Mouse (Mus musculus) bone marrow, adult 2 months (tissue): ENCODE data around the gene Mbd4. TPM values are rescaled to one million over a fixed set of nuclear protein-coding genes. Genes with fewer than 3 reads are reported as not detected.

Experiments
- H3K27ac ChIP-seq: fragments of 200-500 bp; 2 replicates; pipeline ENCODE4 v1.5.1; 2012; ENCODE audit warnings: low read depth, mild to moderate bottlenecking, control low read depth, inconsistent platforms, low read length; ENCODE audit not compliant: control insufficient read depth, poor library complexity, insufficient read depth
- H3K4me1 ChIP-seq: fragments of 200-500 bp; 2 replicates; pipeline ENCODE4 v1.6.1; 2011; ENCODE audit warnings: low read length; ENCODE audit not compliant: control insufficient read depth, insufficient read depth
- H3K4me3 ChIP-seq: fragments of 200-500 bp; replicated peaks from 2 replicates; pipeline ENCODE3; 2011; ENCODE audit warnings: mild to moderate bottlenecking, low read depth, low read length, control low read depth; ENCODE audit not compliant: control insufficient read depth
- CTCF ChIP-seq: fragments of 200-500 bp; IDR thresholded peaks from 2 replicates; pipeline ENCODE4 v1.5.1; 2011; ENCODE audit warnings: low read length, control low read depth; ENCODE audit not compliant: control insufficient read depth, insufficient read depth
- POLR2A ChIP-seq: fragments of 200-500 bp; IDR thresholded peaks from 2 replicates; pipeline ENCODE4 v1.6.1; 2011; ENCODE audit warnings: low read depth, mild to moderate bottlenecking, control low read depth, low read length, borderline replicate concordance; ENCODE audit not compliant: control insufficient read depth
- WGBS: fragments of 180-500 bp; shearing (Covaris S2); methylation state at CpG from one replicate; pipeline ENCODE4 v1.1.7; 2018; 5-methylcytosine and 5-hydroxymethylcytosine counted together
- polyA plus RNA-seq: library from polyadenylated mRNA; stranded (reverse); fragments of >200 nt; gene quantifications from 2 replicates; pipeline ENCODE4 v1.2.4, GENCODE M21; 2011; ENCODE audit warnings: low replicate concordance; ENCODE audit not compliant: missing spikeins, insufficient read depth, insufficient read length

The Mbd4 gene
- polyA plus RNA-seq, 1 experiment = 11.3 TPM

DNA sequence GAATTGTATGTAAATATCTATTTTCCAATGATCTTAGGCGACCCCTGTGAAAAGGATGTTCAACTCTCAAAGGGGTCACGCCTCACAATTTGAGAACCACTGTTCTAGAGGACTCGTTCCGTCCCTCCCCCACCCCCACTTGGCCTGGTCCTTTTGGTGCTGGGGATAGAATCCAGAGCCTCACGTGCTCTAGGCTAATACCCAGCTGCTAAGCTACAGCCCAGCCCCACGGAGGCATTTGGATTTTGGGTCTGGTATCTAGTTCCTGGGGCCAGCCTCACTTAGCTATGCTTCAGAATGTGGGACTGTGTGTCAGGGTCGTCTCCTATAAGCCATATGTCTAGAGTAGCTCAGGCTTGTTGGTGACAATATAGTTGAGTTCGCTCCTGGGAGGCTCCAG, 41.6 kb downstream of the Mbd4 start:
- TF ChIP-seq CTCF = no peak
- TF ChIP-seq POLR2A = no peak
- no peak overlapping the region for H3K4me3 ChIP-seq
- H3K27ac ChIP-seq = no peak overlapping the region
- WGBS = 82% methylated on average over 8 of the region's 8 CpGs
- peaks cover 4% of the 10 kb centered on the region; the same call in 1 of the 2 replicates for H3K4me1 ChIP-seq

DNA sequence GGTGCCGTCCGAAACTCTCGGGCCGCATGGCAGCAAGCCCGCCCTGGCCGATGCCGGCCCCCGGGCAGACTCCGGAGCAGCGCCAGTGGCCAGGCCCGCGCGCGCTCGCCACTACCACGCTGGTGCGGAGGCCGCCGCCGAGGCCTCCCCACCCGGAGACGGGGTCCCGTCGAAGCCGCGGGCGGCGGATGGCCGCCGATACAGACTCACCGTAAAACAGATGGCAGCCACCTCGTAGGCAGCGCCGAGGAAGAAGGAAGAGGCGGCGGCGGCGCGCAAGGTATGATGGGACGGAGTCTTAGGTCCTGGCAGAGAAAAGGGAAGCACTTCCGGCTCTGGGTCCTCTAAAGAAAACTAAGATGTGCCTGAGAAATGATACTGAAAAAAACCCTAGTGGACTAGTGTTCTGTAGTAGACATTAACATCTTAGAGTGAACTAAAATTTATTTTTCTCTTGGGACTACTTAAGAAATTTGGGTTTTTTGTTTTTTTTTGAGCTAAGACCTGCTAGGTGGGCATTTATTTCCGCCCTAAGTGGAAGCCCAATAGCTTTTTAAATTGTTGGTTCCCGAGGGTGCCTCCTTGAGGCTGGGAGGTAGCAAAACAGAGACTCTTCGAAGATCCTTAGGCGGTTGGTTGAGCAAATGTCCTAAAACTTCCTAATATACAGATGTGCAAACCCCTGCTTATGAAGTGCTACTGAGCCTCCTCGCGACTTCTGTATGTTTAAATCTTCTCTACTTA, 44.5 kb downstream of the Mbd4 start, which contains the start of gene Rpl32:
Gene Rpl32, minus strand, starts transcription at position 260 of the 744 bp plus-strand sequence.
- Histone ChIP-seq H3K27ac (peak within 1 kb of the TSS; percentile 82), H3K4me1 (peaks cover 4% of the 10 kb centered on the region; the same call in 1 of the 2 replicates), H3K4me3 (peak within 1 kb of the TSS; percentile 88)
- TF ChIP-seq POLR2A (peak; percentile 78), CTCF (no peak; the same call in 1 of the 2 replicates)
- WGBS = under 1% methylated on average over 47 of the region's 47 CpGs

DNA sequence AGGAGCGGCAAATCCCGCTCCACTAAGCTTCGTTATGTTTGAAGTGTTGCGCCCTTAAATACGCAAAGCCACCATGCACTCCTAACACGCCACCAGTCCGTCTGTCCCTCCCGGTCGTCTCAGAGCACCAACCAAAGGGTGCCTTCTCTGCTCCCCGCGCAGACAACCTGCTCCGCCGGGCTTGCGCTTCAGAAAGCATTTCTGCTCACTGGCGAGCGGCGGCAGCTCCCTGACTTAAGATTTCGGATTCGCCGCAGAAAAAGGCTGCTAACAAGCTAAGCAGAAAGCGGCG, 45.0 kb downstream of the Mbd4 start:
- no peak for TF ChIP-seq CTCF
- TF ChIP-seq POLR2A = no peak
- WGBS = under 1% methylated on average over 22 of the region's 22 CpGs
- Histone ChIP-seq H3K4me1 (peaks cover 4% of the 10 kb centered on the region; the same call in 1 of the 2 replicates), H3K27ac (peak overlapping the region; percentile 82), H3K4me3 (peak overlapping the region; percentile 88)

DNA sequence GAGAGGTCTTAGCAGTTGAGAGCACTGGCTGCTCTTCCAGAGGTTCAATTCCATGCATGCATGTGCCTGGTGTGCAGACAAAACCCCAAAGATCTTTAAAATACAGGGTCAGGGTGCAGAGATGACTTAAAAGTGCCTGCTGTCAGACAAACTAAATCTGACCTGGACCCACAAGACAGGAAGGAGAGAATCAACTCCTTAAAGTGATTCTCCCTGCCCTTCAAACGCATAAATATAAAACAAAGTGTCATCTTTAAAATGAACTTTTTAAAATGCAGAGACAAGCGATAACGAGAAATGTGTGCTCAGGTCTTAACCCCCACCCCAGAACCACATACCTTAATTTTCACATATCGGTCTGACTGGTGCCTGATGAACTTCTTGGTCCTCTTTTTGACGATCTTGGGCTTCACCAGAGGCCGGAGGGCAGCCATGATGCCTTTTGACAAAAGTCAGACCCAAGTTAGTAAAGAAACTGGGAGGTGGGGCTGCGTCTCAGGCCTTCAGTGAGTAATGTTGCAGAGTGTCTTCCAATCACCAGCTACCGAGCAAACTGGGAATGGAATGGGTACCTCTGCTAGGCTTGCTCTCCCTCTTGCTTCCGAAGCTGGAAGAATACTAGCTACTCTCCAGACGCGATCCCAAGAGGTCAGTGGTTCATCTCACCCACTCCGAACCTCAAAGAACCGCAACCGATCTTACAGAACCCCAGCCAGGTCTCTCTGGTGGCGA, 45.5 kb downstream of the Mbd4 start:
- peak overlapping the region; percentile 88 for H3K4me3 ChIP-seq
- TF ChIP-seq CTCF (no peak), POLR2A (no peak)
- H3K27ac ChIP-seq = peak overlapping the region; percentile 82; the same call in 1 of the 2 replicates
- 2% methylated on average over 15 of the region's 15 CpGs for WGBS
- H3K4me1 ChIP-seq = peaks cover 4% of the 10 kb centered on the region; the same call in 1 of the 2 replicates

DNA sequence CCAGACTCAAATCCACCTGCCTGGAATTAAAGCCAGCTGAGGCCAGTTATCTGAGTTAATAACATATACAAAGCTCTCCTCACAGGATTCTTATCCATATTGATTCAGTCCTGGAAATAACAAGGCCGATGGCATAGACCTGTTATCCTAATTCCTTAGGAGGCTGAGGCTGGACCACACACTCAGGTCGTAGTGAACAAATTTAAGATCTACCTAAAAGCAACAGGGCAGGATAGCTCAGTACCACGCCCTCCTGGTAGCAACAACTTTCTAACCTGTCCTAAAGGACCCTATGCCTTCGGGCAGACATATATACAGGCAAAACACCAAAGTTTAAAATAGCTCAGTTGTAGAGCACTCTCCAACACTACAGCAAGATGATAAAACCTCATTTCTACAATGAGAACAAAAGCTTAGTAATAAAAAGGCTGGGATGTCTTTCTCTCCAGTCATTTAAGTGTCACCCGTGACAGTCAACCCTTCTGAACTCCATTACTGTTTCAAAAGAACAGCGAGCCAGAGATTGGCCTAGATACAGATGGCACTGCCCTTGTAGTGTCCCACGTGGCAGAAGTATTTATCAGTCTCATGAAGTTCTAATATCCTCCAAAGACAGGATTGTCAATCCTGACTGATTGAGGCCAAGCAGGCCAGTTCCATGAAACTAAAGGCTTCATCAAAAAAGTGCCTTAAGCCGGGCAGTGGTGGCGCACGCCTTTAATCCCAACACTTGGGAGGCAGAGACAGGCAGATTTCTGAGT, 48.6 kb downstream of the Mbd4 start:
- no peak overlapping the region for H3K27ac ChIP-seq
- no peak overlapping the region for H3K4me3 ChIP-seq
- 74% methylated on average over 10 of the region's 10 CpGs for WGBS
- TF ChIP-seq POLR2A (no peak), CTCF (no peak)
- H3K4me1 ChIP-seq = peaks cover 4% of the 10 kb centered on the region; the same call in 1 of the 2 replicates

DNA sequence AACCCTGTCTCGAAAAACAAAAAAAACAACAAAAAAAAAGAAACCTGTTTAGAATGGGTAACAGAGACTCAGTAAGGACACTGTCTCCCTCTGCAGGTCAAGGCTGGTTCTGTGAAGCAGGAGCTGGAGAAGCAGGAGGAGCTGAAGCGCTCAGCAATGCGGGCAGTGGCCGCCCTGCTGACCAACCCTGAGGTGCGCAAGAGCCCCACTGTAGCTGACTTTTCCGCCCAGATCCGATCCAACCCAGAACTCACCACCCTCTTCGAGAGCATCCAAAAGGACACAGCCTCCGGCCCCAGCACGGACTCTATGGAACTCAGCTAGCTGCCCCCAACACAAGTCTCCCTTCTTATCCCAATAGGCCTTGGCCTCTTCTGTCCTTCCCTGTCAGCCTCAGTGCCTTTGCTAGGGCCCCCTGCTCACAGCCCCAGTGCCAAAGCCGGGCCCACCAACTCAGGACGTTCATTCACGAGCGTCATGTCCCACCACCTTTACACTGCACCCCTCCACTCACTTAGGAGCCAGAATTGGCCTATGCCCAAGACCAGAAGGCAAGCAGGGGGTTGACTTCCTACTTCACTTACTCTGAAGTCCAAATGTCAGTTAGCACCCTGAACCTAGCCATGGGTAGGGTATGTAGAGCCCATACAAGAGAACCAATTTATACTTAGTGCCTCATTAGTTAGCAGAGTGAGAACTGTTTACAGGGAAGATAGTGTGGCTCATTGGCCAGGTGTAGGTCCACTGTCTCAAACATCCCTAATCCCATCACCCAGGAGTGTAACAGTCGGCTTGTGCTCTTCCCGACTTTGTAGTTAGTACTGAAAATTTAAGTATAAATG, 49.4 kb downstream of the Mbd4 start:
- peaks cover 4% of the 10 kb centered on the region; the same call in 1 of the 2 replicates for H3K4me1 ChIP-seq
- H3K27ac ChIP-seq = no peak overlapping the region
- TF ChIP-seq POLR2A = no peak
- peak; percentile 52 for TF ChIP-seq CTCF
- no peak overlapping the region for H3K4me3 ChIP-seq
- 48% methylated on average over 16 of the region's 16 CpGs for WGBS

DNA sequence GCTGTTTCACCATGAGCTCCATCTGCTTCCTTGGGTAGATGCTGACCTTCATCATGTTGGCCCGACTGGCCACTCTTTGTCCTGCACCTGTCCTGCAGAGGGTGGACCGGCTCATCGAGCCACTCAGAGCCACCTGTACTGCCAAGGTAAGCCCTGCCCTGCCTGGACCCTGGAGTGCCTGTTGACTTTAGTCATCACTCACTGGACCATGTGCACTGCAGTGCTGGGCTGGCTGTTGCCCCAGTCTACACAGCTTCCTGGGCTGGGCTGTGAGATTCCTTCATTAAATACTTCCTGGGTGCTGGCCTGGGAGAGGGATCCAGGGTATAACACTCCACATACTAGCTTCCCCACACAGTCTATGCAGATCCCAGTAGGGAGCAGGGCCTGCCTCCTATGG, 51.4 kb downstream of the Mbd4 start:
- H3K27ac ChIP-seq = no peak overlapping the region
- TF ChIP-seq CTCF (no peak), POLR2A (no peak)
- no peak overlapping the region for H3K4me3 ChIP-seq
- no peaks in the 10 kb centered on the region for H3K4me1 ChIP-seq
- WGBS = 95% methylated on average over 3 of the region's 3 CpGs
